Mouse (Mus musculus): ENCODE results near the gene Foxc1.

DNA sequence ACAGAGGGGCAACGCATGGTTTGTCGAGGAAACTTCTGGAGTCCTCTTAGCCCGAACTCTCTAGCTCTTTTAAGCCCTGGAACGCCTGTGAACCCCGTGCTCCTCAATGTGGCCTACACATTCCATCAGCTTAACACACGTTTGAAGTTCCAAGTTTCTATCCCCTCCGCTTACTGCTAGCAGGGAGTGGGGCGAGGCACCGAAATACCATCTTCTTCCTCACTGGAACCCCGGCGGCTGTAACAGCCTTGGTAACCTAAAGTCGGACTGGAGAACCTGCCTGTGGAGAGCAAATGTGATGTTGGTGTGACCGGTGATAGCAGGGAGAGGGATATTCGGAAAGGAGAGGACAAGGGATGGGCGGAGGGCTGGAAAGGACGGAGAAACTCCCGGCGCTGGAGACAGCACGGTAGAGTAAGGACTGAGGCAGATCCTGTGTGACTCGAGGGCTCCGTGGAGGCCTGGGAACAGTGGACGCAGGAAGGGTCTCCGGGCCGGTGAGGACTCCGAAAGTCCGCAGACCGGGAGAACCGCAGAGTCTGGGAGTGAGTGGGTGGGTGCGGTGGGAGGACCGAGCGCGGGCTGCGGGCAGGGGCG lies 504 bp upstream of the Foxc1 start:
- TF ChIP-seq CTCF (IDR thresholded peaks at IDR 0.05; ENCODE audit: low read depth, low read length) (no peak), POLR2A (IDR thresholded peaks at IDR 0.05; ENCODE audit: extremely low read depth, insufficient read depth, low read length) (no peak)

Measured in liver, adult 2 months (tissue).